Mouse (Mus musculus): ENCODE measurements around the gene Rnf212. TPM values are rescaled to one million over a fixed set of nuclear protein-coding genes. Genes with fewer than 3 reads are reported as not detected.

Gene Rnf212
- polyA plus RNA-seq, 1 experiment from 2014 or later = 0.43 TPM

DNA sequence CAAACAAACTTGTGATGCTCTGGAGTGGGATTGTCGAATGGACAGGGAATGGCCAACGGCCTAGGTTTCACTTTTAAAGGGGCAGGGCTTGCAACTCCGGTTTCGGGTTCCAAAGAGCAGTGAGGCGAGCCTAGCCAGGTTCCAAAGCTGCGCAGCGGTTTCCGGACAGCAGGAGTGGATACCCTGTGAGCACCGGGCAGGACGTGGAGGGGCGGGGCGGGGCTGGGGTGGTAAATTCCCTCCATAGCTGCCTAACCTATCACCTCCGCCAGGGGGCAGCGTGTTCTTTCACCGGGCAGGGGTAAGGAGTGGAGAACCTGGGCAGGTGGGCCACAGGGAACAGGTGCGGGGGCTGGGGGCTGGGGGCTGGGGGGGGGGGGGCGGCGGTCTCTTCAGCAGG is 82.5 kb downstream of the Rnf212 start, which contains the start of gene Fgfrl1:
Fgfrl1 (plus strand) TSS at position 112 of the 400 bp plus-strand sequence.
- Histone ChIP-seq H3K9ac (ENCODE audit: low read length) (peak within 1 kb of the TSS; percentile 81), H3K27ac (ENCODE audit: low read length) (no peak within 1 kb of the TSS), H3K9me3 (replicated peaks; ENCODE audit: control insufficient read depth, low read length) (no peaks in the 10 kb centered on the region), H3K4me3 (replicated peaks; ENCODE audit: low read length) (peak within 1 kb of the TSS; percentile 81), H3K4me1 (ENCODE audit: control insufficient read depth, insufficient read depth, low read length) (peaks cover 16% of the 10 kb centered on the region), H3K4me2 (ENCODE audit: low read depth, low read length) (peak within 1 kb of the TSS; percentile 83), H3K36me3 (ENCODE audit: control insufficient read depth, insufficient read depth, low read length) (no peaks in the 10 kb centered on the region), H3K27me3 (ENCODE audit: control insufficient read depth, insufficient read depth, low read length) (no peaks in the 10 kb centered on the region)
- 2% methylated on average over 16 of the region's 18 CpGs for WGBS
- 0 out of 2 replicates have a peak, but pooled peaks have one; percentile 8 for ATAC-seq (ENCODE audit: insufficient read depth, low FRiP score)

DNA sequence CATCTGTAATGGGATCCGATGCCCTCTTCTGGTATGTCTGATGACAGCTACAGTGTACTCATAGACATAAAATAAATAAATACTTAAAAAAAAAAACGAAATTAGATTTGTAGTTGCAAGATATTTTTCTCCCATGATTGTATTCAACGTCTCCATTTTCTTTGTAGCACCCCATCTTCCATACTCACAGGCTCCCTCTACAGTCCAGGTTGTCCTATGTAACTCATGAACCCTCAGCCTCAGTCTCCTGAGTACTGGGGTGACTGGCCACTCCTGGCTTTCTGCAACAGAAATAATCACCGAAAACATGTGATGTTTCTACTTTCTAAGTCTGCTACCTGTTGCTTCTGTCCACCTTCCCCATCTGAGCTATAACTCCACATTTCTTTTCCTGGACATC is 83.6 kb downstream of the Rnf212 start:
- Histone ChIP-seq H3K9ac (ENCODE audit: low read length) (no peak overlapping the region), H3K4me3 (replicated peaks; ENCODE audit: low read length) (no peak overlapping the region), H3K9me3 (replicated peaks; ENCODE audit: control insufficient read depth, low read length) (no peaks in the 10 kb centered on the region), H3K4me2 (ENCODE audit: low read depth, low read length) (no peak overlapping the region), H3K27me3 (ENCODE audit: control insufficient read depth, insufficient read depth, low read length) (no peaks in the 10 kb centered on the region), H3K36me3 (ENCODE audit: control insufficient read depth, insufficient read depth, low read length) (no peaks in the 10 kb centered on the region), H3K4me1 (ENCODE audit: control insufficient read depth, insufficient read depth, low read length) (peaks cover 11% of the 10 kb centered on the region), H3K27ac (ENCODE audit: low read length) (no peak overlapping the region)
- WGBS = 64% methylated on average over 4 of the region's 4 CpGs
- ATAC-seq (ENCODE audit: insufficient read depth, low FRiP score) = no peak

DNA sequence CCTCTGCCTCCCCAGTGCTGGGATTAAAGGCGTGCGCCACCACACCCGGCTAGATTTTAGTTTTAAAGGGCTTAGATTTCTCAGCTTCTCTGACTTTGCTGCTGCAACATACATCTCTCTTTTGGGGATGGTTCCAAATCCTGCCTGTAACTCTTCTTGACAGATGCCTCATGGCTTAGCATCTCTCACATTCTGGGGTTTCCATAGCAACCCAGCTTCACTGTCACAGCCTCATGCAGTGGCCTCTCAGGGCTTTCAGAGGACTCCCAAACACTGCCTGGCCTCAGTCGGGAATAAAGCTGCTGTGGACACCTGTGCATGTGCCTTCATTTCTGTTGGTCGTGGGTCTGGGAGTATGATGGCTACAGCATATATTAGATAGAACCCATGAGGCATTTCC is 85.7 kb downstream of the Rnf212 start:
- WGBS = 76% methylated on average over 5 of the region's 5 CpGs
- Histone ChIP-seq H3K27ac (ENCODE audit: low read length) (no peak overlapping the region), H3K4me3 (replicated peaks; ENCODE audit: low read length) (no peak overlapping the region), H3K9me3 (replicated peaks; ENCODE audit: control insufficient read depth, low read length) (no peaks in the 10 kb centered on the region), H3K4me2 (ENCODE audit: low read depth, low read length) (no peak overlapping the region), H3K36me3 (ENCODE audit: control insufficient read depth, insufficient read depth, low read length) (no peaks in the 10 kb centered on the region), H3K9ac (ENCODE audit: low read length) (no peak overlapping the region), H3K4me1 (ENCODE audit: control insufficient read depth, insufficient read depth, low read length) (no peaks in the 10 kb centered on the region), H3K27me3 (ENCODE audit: control insufficient read depth, insufficient read depth, low read length) (no peaks in the 10 kb centered on the region)
- no peak for ATAC-seq (ENCODE audit: insufficient read depth, low FRiP score)

DNA sequence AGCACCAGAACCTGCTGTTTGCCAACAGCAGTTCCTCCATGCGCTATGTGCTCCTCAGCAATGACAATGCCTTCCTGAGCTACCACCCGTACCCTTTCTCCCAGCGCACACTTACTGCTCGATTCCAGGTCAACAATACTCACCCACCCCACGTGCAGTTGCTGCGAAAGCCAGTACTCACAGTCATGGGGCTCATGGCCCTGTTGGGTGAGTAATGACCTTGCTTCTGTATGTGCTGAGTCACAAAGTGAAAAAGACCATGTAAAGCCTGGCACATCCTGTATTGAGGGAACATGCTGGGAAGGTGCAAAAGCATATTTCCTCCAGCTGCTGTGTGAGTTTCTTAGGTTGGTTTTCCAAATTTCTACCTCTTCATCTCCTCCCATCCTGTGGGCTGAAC is 93.9 kb downstream of the Rnf212 start:
- Histone ChIP-seq H3K4me1 (ENCODE audit: control insufficient read depth, insufficient read depth, low read length) (peaks cover 14% of the 10 kb centered on the region), H3K27me3 (ENCODE audit: control insufficient read depth, insufficient read depth, low read length) (no peaks in the 10 kb centered on the region), H3K4me3 (replicated peaks; ENCODE audit: low read length) (no peak overlapping the region), H3K27ac (ENCODE audit: low read length) (no peak overlapping the region), H3K4me2 (ENCODE audit: low read depth, low read length) (no peak overlapping the region), H3K9me3 (replicated peaks; ENCODE audit: control insufficient read depth, low read length) (no peaks in the 10 kb centered on the region), H3K9ac (ENCODE audit: low read length) (no peak overlapping the region), H3K36me3 (ENCODE audit: control insufficient read depth, insufficient read depth, low read length) (no peaks in the 10 kb centered on the region)
- 91% methylated on average over 6 of the region's 6 CpGs for WGBS
- no peak for ATAC-seq (ENCODE audit: insufficient read depth, low FRiP score)

DNA sequence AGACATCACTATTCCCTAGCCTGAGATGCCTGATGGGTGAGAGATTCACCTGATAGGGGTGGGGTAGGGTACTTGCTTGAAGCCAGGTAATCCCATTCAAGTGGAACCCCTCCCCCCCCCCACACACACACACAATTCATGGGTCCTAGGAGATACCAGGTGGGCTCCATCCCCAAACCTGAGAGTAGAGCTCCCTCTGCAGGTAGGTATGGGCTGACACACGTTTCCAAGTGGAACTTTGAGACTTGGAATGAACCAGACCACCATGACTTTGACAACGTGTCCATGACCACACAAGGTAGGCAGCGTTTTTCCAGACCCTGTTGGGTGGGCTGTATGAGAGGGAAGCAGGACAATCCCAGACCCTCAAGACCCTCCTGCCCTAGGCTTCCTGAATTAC is 94.9 kb downstream of the Rnf212 start:
- no peaks in the 10 kb centered on the region for H3K27me3 ChIP-seq (ENCODE audit: control insufficient read depth, insufficient read depth, low read length)
- no peak overlapping the region for H3K4me3 ChIP-seq (replicated peaks; ENCODE audit: low read length)
- no peak overlapping the region for H3K4me2 ChIP-seq (ENCODE audit: low read depth, low read length)
- 49% methylated on average over 3 of the region's 3 CpGs for WGBS
- no peak overlapping the region for H3K9ac ChIP-seq (ENCODE audit: low read length)
- H3K9me3 ChIP-seq (replicated peaks; ENCODE audit: control insufficient read depth, low read length) = no peaks in the 10 kb centered on the region
- no peaks in the 10 kb centered on the region for H3K36me3 ChIP-seq (ENCODE audit: control insufficient read depth, insufficient read depth, low read length)
- H3K4me1 ChIP-seq (ENCODE audit: control insufficient read depth, insufficient read depth, low read length) = peaks cover 17% of the 10 kb centered on the region
- no peak overlapping the region for H3K27ac ChIP-seq (ENCODE audit: low read length)
- ATAC-seq (ENCODE audit: insufficient read depth, low FRiP score) = no peak

Other genes starting within 250 kb of the Rnf212 start
- 2.9 and 3.4 TPM in 2 replicates for gene Cplx1, start 225.0 kb downstream of the Rnf212 start, polyA plus RNA-seq (2015; fragmentation: Nextera tagmentation; extraction: Ambion mirVana)
- 62.9 and 67.9 TPM in 2 replicates for gene Gak, start 145.2 kb downstream of the Rnf212 start, polyA plus RNA-seq (2015; fragmentation: Nextera tagmentation; extraction: Ambion mirVana)
- 27.1 and 27.7 TPM in 2 replicates for gene Tmem175, start 145.2 kb downstream of the Rnf212 start, polyA plus RNA-seq (2015; fragmentation: Nextera tagmentation; extraction: Ambion mirVana)
- gene Idua, start 114.7 kb downstream of the Rnf212 start, polyA plus RNA-seq (2015; fragmentation: Nextera tagmentation; extraction: Ambion mirVana) = 13.5 and 15.2 TPM in 2 replicates
- gene Dgkq, start 105.3 kb downstream of the Rnf212 start, polyA plus RNA-seq (2015; fragmentation: Nextera tagmentation; extraction: Ambion mirVana) = 10.7 and 14.5 TPM in 2 replicates
- 1.8 and 3.0 TPM in 2 replicates for gene Slc26a1, start 99.4 kb downstream of the Rnf212 start, polyA plus RNA-seq (2015; fragmentation: Nextera tagmentation; extraction: Ambion mirVana)
- 7.8 and 11.7 TPM in 2 replicates for gene Fgfrl1, start 82.6 kb downstream of the Rnf212 start, polyA plus RNA-seq (2015; fragmentation: Nextera tagmentation; extraction: Ambion mirVana)
- gene Tmed11, start 20.4 kb upstream of the Rnf212 start, polyA plus RNA-seq (2015; fragmentation: Nextera tagmentation; extraction: Ambion mirVana) = 5.3 and 7.6 TPM in 2 replicates
- 0.02 TPM in 1 of 2 replicates, not detected in the other for gene Vmn2r8, start 33.9 kb upstream of the Rnf212 start, polyA plus RNA-seq (2015; fragmentation: Nextera tagmentation; extraction: Ambion mirVana)
- gene Vmn2r9, start 77.6 kb upstream of the Rnf212 start, polyA plus RNA-seq (2015; fragmentation: Nextera tagmentation; extraction: Ambion mirVana) = not detected in 2 replicates
- gene Vmn2r10, start 231.5 kb upstream of the Rnf212 start, polyA plus RNA-seq (2015; fragmentation: Nextera tagmentation; extraction: Ambion mirVana) = not detected in 2 replicates